Mouse (Mus musculus): ENCODE data around the gene P2ry4. TPM values are rescaled to one million over a fixed set of nuclear protein-coding genes. Genes with fewer than 3 reads are reported as not detected.

The P2ry4 gene
- polyA plus RNA-seq, 1 experiment from 2014 or later = not detected

DNA sequence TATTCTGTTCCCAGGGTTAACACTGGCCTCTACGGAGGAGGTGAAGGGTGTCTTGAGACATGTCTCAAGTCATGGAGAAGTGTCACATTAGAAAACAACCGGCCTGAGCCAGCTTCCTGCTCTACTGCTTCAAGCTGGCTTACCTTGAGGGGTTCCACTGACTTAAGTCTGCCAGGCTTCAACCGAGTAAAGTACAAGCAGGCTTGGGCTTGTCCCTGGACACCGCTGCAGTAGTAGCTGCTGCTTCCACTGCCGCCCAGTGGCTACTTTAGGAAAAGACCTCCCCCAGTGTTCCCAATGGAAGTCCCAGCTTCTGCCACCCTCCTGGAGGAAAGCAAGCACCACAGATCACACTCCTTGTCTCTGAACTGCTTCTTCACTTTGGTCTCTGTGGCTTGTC, 2.8 kb upstream of the P2ry4 start:
- Histone ChIP-seq H3K4me1 (no peaks in the 10 kb centered on the region), H3K4me2 (no peak overlapping the region), H3K36me3 (no peaks in the 10 kb centered on the region), H3K4me3 (no peak overlapping the region), H3K9me3 (no peaks in the 10 kb centered on the region), H3K9ac (no peak overlapping the region), H3K27me3 (peaks cover 55% of the 10 kb centered on the region), H3K27ac (no peak overlapping the region)
- 20% methylated on average over 5 of the region's 5 CpGs for WGBS
- 0 out of 2 replicates have a peak, but pooled peaks have one; percentile 48 for ATAC-seq (ENCODE audit: insufficient number of reproducible peaks, insufficient read depth, low FRiP score, low TSS enrichment, low read depth)

GRCm38 (mm10) chrX:100571951-100572350, 22.7 kb downstream of the P2ry4 start, which contains the start of gene Awat1:
Gene Awat1 (plus strand): TSS chrX:100572251.
- H3K4me3 ChIP-seq = no peak within 1 kb of the TSS
- 91% methylated on average over 1 of the region's 1 CpGs for WGBS
- no peak within 1 kb of the TSS for H3K9ac ChIP-seq
- H3K4me2 ChIP-seq = no peak within 1 kb of the TSS
- no peaks in the 10 kb centered on the region for H3K9me3 ChIP-seq
- ATAC-seq (ENCODE audit: insufficient number of reproducible peaks, insufficient read depth, low FRiP score, low TSS enrichment, low read depth) = no peak
- H3K4me1 ChIP-seq = no peaks in the 10 kb centered on the region
- H3K36me3 ChIP-seq = no peaks in the 10 kb centered on the region
- peaks cover 14% of the 10 kb centered on the region for H3K27me3 ChIP-seq
- no peak within 1 kb of the TSS for H3K27ac ChIP-seq

- Histone ChIP-seq H3K4me3 (no peak overlapping the region), H3K9ac (no peak overlapping the region), H3K4me1 (no peaks in the 10 kb centered on the region), H3K27ac (no peak overlapping the region), H3K27me3 (peaks cover 13% of the 10 kb centered on the region), H3K9me3 (no peaks in the 10 kb centered on the region), H3K36me3 (no peaks in the 10 kb centered on the region), H3K4me2 (no peak overlapping the region)
- ATAC-seq (ENCODE audit: insufficient number of reproducible peaks, insufficient read depth, low FRiP score, low TSS enrichment, low read depth) = no peak
- WGBS = 80% methylated on average over 3 of the region's 3 CpGs
Measured at GRCm38 (mm10) chrX:100565696-100566095, 29.0 kb downstream of the P2ry4 start.

DNA sequence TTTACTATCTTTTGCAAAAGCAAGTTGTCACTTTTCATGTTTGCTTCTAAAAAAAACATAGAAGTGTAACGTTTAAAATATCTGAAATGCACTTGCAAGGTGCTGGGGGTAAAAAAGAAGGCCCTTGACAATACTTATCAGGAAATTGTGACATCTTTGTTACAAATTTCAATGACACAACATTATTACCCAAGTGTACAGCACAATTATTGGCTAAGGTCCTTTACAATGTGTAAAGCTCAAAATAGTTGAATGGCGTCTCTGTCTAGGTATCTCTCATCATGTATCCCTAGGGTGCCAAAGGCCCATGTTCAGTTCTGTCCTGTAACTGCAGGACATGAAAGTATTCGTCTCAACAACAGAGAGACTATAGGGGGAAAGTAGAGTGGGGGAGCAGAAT, 38.6 kb downstream of the P2ry4 start:
- Histone ChIP-seq H3K4me2 (no peak overlapping the region), H3K4me1 (no peaks in the 10 kb centered on the region), H3K36me3 (no peaks in the 10 kb centered on the region), H3K9ac (no peak overlapping the region), H3K4me3 (no peak overlapping the region), H3K9me3 (no peaks in the 10 kb centered on the region), H3K27ac (no peak overlapping the region), H3K27me3 (peaks cover 10% of the 10 kb centered on the region; the same call in 1 of the 2 replicates)
- WGBS = 84% methylated on average over 3 of the region's 3 CpGs
- no peak for ATAC-seq (ENCODE audit: insufficient number of reproducible peaks, insufficient read depth, low FRiP score, low TSS enrichment, low read depth)

Other genes starting within 250 kb of the P2ry4 start
- gene Otud6a, start 165.9 kb downstream of the P2ry4 start, polyA plus RNA-seq (2015; fragmentation: Nextera tagmentation; extraction: Ambion mirVana) = not detected in 2 replicates
- 0.46 and 0.58 TPM in 2 replicates for gene Awat2, start 152.2 kb downstream of the P2ry4 start, polyA plus RNA-seq (2015; fragmentation: Nextera tagmentation; extraction: Ambion mirVana)
- 43.7 and 45.4 TPM in 2 replicates for gene Igbp1, start 100.6 kb downstream of the P2ry4 start, polyA plus RNA-seq (2015; fragmentation: Nextera tagmentation; extraction: Ambion mirVana)
- not detected in 2 replicates for gene Dgat2l6, start 70.0 kb downstream of the P2ry4 start, polyA plus RNA-seq (2015; fragmentation: Nextera tagmentation; extraction: Ambion mirVana)
- gene Awat1, start 22.6 kb downstream of the P2ry4 start, polyA plus RNA-seq (2015; fragmentation: Nextera tagmentation; extraction: Ambion mirVana) = not detected in 2 replicates
- not detected in 2 replicates for gene Arr3, start 10.6 kb upstream of the P2ry4 start, polyA plus RNA-seq (2015; fragmentation: Nextera tagmentation; extraction: Ambion mirVana)
- 27.1 and 27.9 TPM in 2 replicates for gene Kif4, start 30.9 kb upstream of the P2ry4 start, polyA plus RNA-seq (2015; fragmentation: Nextera tagmentation; extraction: Ambion mirVana)
- gene Pdzd11, start 31.7 kb upstream of the P2ry4 start, polyA plus RNA-seq (2015; fragmentation: Nextera tagmentation; extraction: Ambion mirVana) = 117 and 133 TPM in 2 replicates
- gene Gdpd2, start 135.0 kb upstream of the P2ry4 start, polyA plus RNA-seq (2015; fragmentation: Nextera tagmentation; extraction: Ambion mirVana) = 2.8 and 3.7 TPM in 2 replicates
- 6.7 and 9.4 TPM in 2 replicates for gene Dlg3, start 172.9 kb upstream of the P2ry4 start, polyA plus RNA-seq (2015; fragmentation: Nextera tagmentation; extraction: Ambion mirVana)